Mouse (Mus musculus): ENCODE results near the gene Ctrb1.

- TF ChIP-seq POLR2A (IDR thresholded peaks at IDR 0.05; ENCODE audit: borderline replicate concordance, extremely low read depth, low read depth, low read length) (no peak), CTCF (IDR thresholded peaks at IDR 0.05; ENCODE audit: insufficient read depth, low read length) (no peak)
Observed at GRCm38 (mm10) chr8:111701380-111701779, 10.6 kb upstream of the Ctrb1 start.
